Mouse (Mus musculus) liver, embryonic 14.5 days (tissue): ENCODE measurements around the gene Nrarp. TPM values are rescaled to one million over a fixed set of nuclear protein-coding genes. Genes with fewer than 3 reads are reported as not detected.

Experiments used
- ATAC-seq: fragments of 200-750 bp; cut with Nextera tagmentation; 2 replicates; pipeline ENCODE4 v1.8.0; 2017; ENCODE audit warnings: moderate number of reproducible peaks, mild to moderate bottlenecking, moderate library complexity; ENCODE audit not compliant: insufficient read depth
- DNase-seq, 3 experiments: peaks; one replicate each; pipeline ENCODE4 v3.0.0-alpha.2; 2012 to 2013; ENCODE audit warnings: low read depth in 3 of 3, low spot score in 3 of 3
- H3K27ac ChIP-seq: fragments of 300-500 bp; sonication (generic); 2 replicates; pipeline ENCODE4 v1.5.1; 2014; ENCODE audit warnings: moderate library complexity, mild to moderate bottlenecking, control low read depth, inconsistent platforms
- H3K27me3 ChIP-seq: fragments of 300-500 bp; sonication (generic); 2 replicates; pipeline ENCODE4 v1.6.1; 2014; ENCODE audit warnings: mild to moderate bottlenecking, low read length, moderate library complexity; ENCODE audit not compliant: control insufficient read depth, insufficient read depth
- H3K36me3 ChIP-seq: fragments of 300-500 bp; sonication (generic); replicated peaks from 2 replicates; pipeline ENCODE4 v1.6.1; 2014; ENCODE audit warnings: low read depth; ENCODE audit not compliant: control insufficient read depth, insufficient read depth
- H3K4me1 ChIP-seq, 2 experiments: fragments of 200-500 bp in 1 of 2; fragments of 300-500 bp in 1 of 2; sonication (generic) in 1 of 2; replicated peaks; 2 replicates each; pipeline ENCODE4 v1.6.1; 2012 to 2014; ENCODE audit warnings: antibody characterized with exemption in 1 of 2, inconsistent platforms in 1 of 2, low read length in 1 of 2; ENCODE audit not compliant: control insufficient read depth in 2 of 2, insufficient read depth in 2 of 2
- H3K4me2 ChIP-seq: fragments of 300-500 bp; sonication (generic); 2 replicates; pipeline ENCODE4 v1.6.1; 2014; ENCODE audit warnings: low read depth, mild to moderate bottlenecking, control low read depth, moderate library complexity
- H3K4me3 ChIP-seq, 2 experiments: fragments of 200-500 bp in 1 of 2; fragments of 300-500 bp in 1 of 2; sonication (generic) in 1 of 2; 2 replicates each; pipeline ENCODE4 v1.5.1; 2012 to 2014; ENCODE audit warnings: low read depth in 2 of 2, low read length in 2 of 2, mild to moderate bottlenecking in 2 of 2, control low read depth in 1 of 2, inconsistent platforms in 1 of 2, moderate library complexity in 1 of 2; ENCODE audit not compliant: insufficient read depth in 1 of 2
- H3K9ac ChIP-seq: fragments of 300-500 bp; sonication (generic); replicated peaks from 2 replicates; pipeline ENCODE4 v1.6.1; 2014; ENCODE audit warnings: mild to moderate bottlenecking, control low read depth, moderate library complexity
- H3K9me3 ChIP-seq: fragments of 300-500 bp; sonication (generic); 2 replicates; pipeline ENCODE4 v1.6.1; 2016; ENCODE audit warnings: low read length, mixed read lengths; ENCODE audit not compliant: control insufficient read depth
- CTCF ChIP-seq: IDR thresholded peaks from 2 replicates; pipeline ENCODE4 v1.5.1; 2016; ENCODE audit warnings: antibody characterized with exemption, low read depth, control low read depth
- EP300 ChIP-seq: IDR thresholded peaks from 2 replicates; pipeline ENCODE4 v1.6.1; 2016; ENCODE audit warnings: antibody characterized with exemption, low read depth
- WGBS: fragments of 180-500 bp; shearing (Covaris S2); extraction: QIAGEN DNeasy Blood & Tissue Kit; methylation state at CpG from one replicate; pipeline ENCODE4 v1.1.7; 2014; ENCODE audit not compliant: insufficient replicate concordance; 5-methylcytosine and 5-hydroxymethylcytosine counted together
- polyA plus RNA-seq, 2 experiments: library from polyadenylated mRNA; depleted of rRNA in 1 of 2; stranded (reverse) in 1 of 2; unstranded in 1 of 2; fragments of >200 nt; fragmentation: Nextera tagmentation in 1 of 2; extraction: Ambion mirVana in 1 of 2; gene quantifications; 2 replicates each; pipeline versions ENCODE4 v1.2.1 to v1.2.3; 2012 to 2014

Gene Nrarp
- polyA plus RNA-seq, 2 experiments = 1.8 to 3.9 TPM

- TF ChIP-seq EP300 = no peak
- no peak for TF ChIP-seq CTCF
- H3K4me3 ChIP-seq = no peak overlapping the region
- H3K9ac ChIP-seq = no peak overlapping the region
- H3K27me3 ChIP-seq = no peaks in the 10 kb centered on the region
- DNase-seq = no peak
- no peak overlapping the region for H3K27ac ChIP-seq
- ATAC-seq = no peak
- H3K4me1 ChIP-seq = peaks cover 5 to 9% of the 10 kb centered on the region in 2 experiments
- no peak overlapping the region for H3K4me2 ChIP-seq
- WGBS = 65% methylated on average over 5 of the region's 5 CpGs
- no peaks in the 10 kb centered on the region for H3K36me3 ChIP-seq
- no peaks in the 10 kb centered on the region for H3K9me3 ChIP-seq
Measured at GRCm38 (mm10) chr2:25229582-25229981, 49.0 kb downstream of the Nrarp start.

- H3K9ac ChIP-seq = no peak overlapping the region
- no peak for DNase-seq
- no peak overlapping the region for H3K27ac ChIP-seq
- TF ChIP-seq EP300 = no peak
- no peak for TF ChIP-seq CTCF
- H3K4me3 ChIP-seq = no peak overlapping the region
- H3K27me3 ChIP-seq = no peaks in the 10 kb centered on the region
- no peak overlapping the region for H3K4me2 ChIP-seq
- no peak for ATAC-seq
- WGBS = 72% methylated on average over 7 of the region's 7 CpGs
- H3K36me3 ChIP-seq = no peaks in the 10 kb centered on the region
- H3K9me3 ChIP-seq = no peaks in the 10 kb centered on the region
- H3K4me1 ChIP-seq = peaks cover 4 to 7% of the 10 kb centered on the region in 2 experiments
Measured at GRCm38 (mm10) chr2:25230581-25230980, 50.0 kb downstream of the Nrarp start.

GRCm38 (mm10) chr2:25231038-25231437, 50.5 kb downstream of the Nrarp start:
- H3K9me3 ChIP-seq = no peaks in the 10 kb centered on the region

More at GRCm38 (mm10) chr2:25231038-25231437, 50.5 kb downstream of the Nrarp start:
- H3K4me1 ChIP-seq = peaks cover 0 to 3% of the 10 kb centered on the region in 2 experiments; a peak in 2 of 4 replicates
- no peak for DNase-seq
- no peaks in the 10 kb centered on the region for H3K27me3 ChIP-seq
- H3K9ac ChIP-seq = no peak overlapping the region
- no peak for ATAC-seq
- no peak overlapping the region for H3K4me3 ChIP-seq
- H3K4me2 ChIP-seq = no peak overlapping the region
- no peaks in the 10 kb centered on the region for H3K36me3 ChIP-seq
- TF ChIP-seq CTCF = no peak
- no peak for TF ChIP-seq EP300
- no peak overlapping the region for H3K27ac ChIP-seq
- WGBS = 65% methylated on average over 12 of the region's 12 CpGs

Other genes starting within 250 kb of the Nrarp start
Only the 30 nearest of the 33 such genes appear.
- 10.0 and 16.4 TPM in 2 replicates for gene Zmynd19, start 231.0 kb upstream of the Nrarp start, polyA plus RNA-seq (2012; rRNA removed)
- gene Zmynd19, start 231.0 kb upstream of the Nrarp start, polyA plus RNA-seq (2014; fragmentation: Nextera tagmentation; extraction: Ambion mirVana) = 10.6 and 12.1 TPM in 2 replicates
- 8.1 and 9.0 TPM in 2 replicates for gene Dph7, start 218.4 kb upstream of the Nrarp start, polyA plus RNA-seq (2012; rRNA removed)
- 8.7 and 9.9 TPM in 2 replicates for gene Dph7, start 218.4 kb upstream of the Nrarp start, polyA plus RNA-seq (2014; fragmentation: Nextera tagmentation; extraction: Ambion mirVana)
- gene Mrpl41, start 205.7 kb upstream of the Nrarp start, polyA plus RNA-seq (2012; rRNA removed) = 31.9 and 48.1 TPM in 2 replicates
- 93.6 and 102 TPM in 2 replicates for gene Mrpl41, start 205.7 kb upstream of the Nrarp start, polyA plus RNA-seq (2014; fragmentation: Nextera tagmentation; extraction: Ambion mirVana)
- 9.4 and 9.6 TPM in 2 replicates for gene Pnpla7, start 204.7 kb upstream of the Nrarp start, polyA plus RNA-seq (2012; rRNA removed)
- gene Pnpla7, start 204.7 kb upstream of the Nrarp start, polyA plus RNA-seq (2014; fragmentation: Nextera tagmentation; extraction: Ambion mirVana) = 11.0 and 11.3 TPM in 2 replicates
- 10.3 and 11.0 TPM in 2 replicates for gene Nsmf, start 126.4 kb upstream of the Nrarp start, polyA plus RNA-seq (2012; rRNA removed)
- gene Nsmf, start 126.4 kb upstream of the Nrarp start, polyA plus RNA-seq (2014; fragmentation: Nextera tagmentation; extraction: Ambion mirVana) = 3.3 and 6.3 TPM in 2 replicates
- 4.9 and 5.3 TPM in 2 replicates for gene Entpd8, start 100.5 kb upstream of the Nrarp start, polyA plus RNA-seq (2012; rRNA removed)
- gene Entpd8, start 100.5 kb upstream of the Nrarp start, polyA plus RNA-seq (2014; fragmentation: Nextera tagmentation; extraction: Ambion mirVana) = 2.3 and 3.6 TPM in 2 replicates
- 0.95 and 1.1 TPM in 2 replicates for gene Noxa1, start 85.6 kb upstream of the Nrarp start, polyA plus RNA-seq (2012; rRNA removed)
- 1.2 and 1.8 TPM in 2 replicates for gene Noxa1, start 85.6 kb upstream of the Nrarp start, polyA plus RNA-seq (2014; fragmentation: Nextera tagmentation; extraction: Ambion mirVana)
- 3.7 and 4.1 TPM in 2 replicates for gene Tor4a, start 16.1 kb downstream of the Nrarp start, polyA plus RNA-seq (2012; rRNA removed)
- 4.9 and 5.7 TPM in 2 replicates for gene Tor4a, start 16.1 kb downstream of the Nrarp start, polyA plus RNA-seq (2014; fragmentation: Nextera tagmentation; extraction: Ambion mirVana)
- gene Nelfb, start 30.7 kb downstream of the Nrarp start, polyA plus RNA-seq (2012; rRNA removed) = 18.7 and 21.3 TPM in 2 replicates
- 23.7 and 27.3 TPM in 2 replicates for gene Nelfb, start 30.7 kb downstream of the Nrarp start, polyA plus RNA-seq (2014; fragmentation: Nextera tagmentation; extraction: Ambion mirVana)
- not detected in 2 replicates for gene Stpg3, start 33.9 kb downstream of the Nrarp start, polyA plus RNA-seq (2012; rRNA removed)
- gene Stpg3, start 33.9 kb downstream of the Nrarp start, polyA plus RNA-seq (2014; fragmentation: Nextera tagmentation; extraction: Ambion mirVana) = not detected in 2 replicates
- gene Fam166a, start 38.0 kb downstream of the Nrarp start, polyA plus RNA-seq (2012; rRNA removed) = 0.04 TPM in 1 of 2 replicates, not detected in the other
- gene Fam166a, start 38.0 kb downstream of the Nrarp start, polyA plus RNA-seq (2014; fragmentation: Nextera tagmentation; extraction: Ambion mirVana) = 0.96 TPM in 1 of 2 replicates, not detected in the other
- gene Tubb4b, start 43.9 kb downstream of the Nrarp start, polyA plus RNA-seq (2012; rRNA removed) = 571 and 676 TPM in 2 replicates
- 561 and 604 TPM in 2 replicates for gene Tubb4b, start 43.9 kb downstream of the Nrarp start, polyA plus RNA-seq (2014; fragmentation: Nextera tagmentation; extraction: Ambion mirVana)
- 0.01 and 0.05 TPM in 2 replicates for gene Slc34a3, start 53.6 kb downstream of the Nrarp start, polyA plus RNA-seq (2012; rRNA removed)
- not detected in 2 replicates for gene Slc34a3, start 53.6 kb downstream of the Nrarp start, polyA plus RNA-seq (2014; fragmentation: Nextera tagmentation; extraction: Ambion mirVana)
- gene Rnf224, start 56.0 kb downstream of the Nrarp start, polyA plus RNA-seq (2012; rRNA removed) = not detected in 2 replicates
- gene Rnf224, start 56.0 kb downstream of the Nrarp start, polyA plus RNA-seq (2014; fragmentation: Nextera tagmentation; extraction: Ambion mirVana) = not detected in 2 replicates
- 0.93 and 1.3 TPM in 2 replicates for gene Rnf208, start 61.5 kb downstream of the Nrarp start, polyA plus RNA-seq (2012; rRNA removed)
- gene Rnf208, start 61.5 kb downstream of the Nrarp start, polyA plus RNA-seq (2014; fragmentation: Nextera tagmentation; extraction: Ambion mirVana) = 0.09 and 0.16 TPM in 2 replicates
- gene Cysrt1, start 61.7 kb downstream of the Nrarp start, polyA plus RNA-seq (2012; rRNA removed) = not detected in 2 replicates
- gene Cysrt1, start 61.7 kb downstream of the Nrarp start, polyA plus RNA-seq (2014; fragmentation: Nextera tagmentation; extraction: Ambion mirVana) = not detected in 2 replicates
- gene AL732309.1, start 66.1 kb downstream of the Nrarp start, polyA plus RNA-seq (2012; rRNA removed) = 5.4 and 5.6 TPM in 2 replicates
- 1.4 and 1.9 TPM in 2 replicates for gene AL732309.1, start 66.1 kb downstream of the Nrarp start, polyA plus RNA-seq (2014; fragmentation: Nextera tagmentation; extraction: Ambion mirVana)
- 8.8 and 12.4 TPM in 2 replicates for gene Tmem203, start 74.7 kb downstream of the Nrarp start, polyA plus RNA-seq (2012; rRNA removed)
- 8.8 and 9.4 TPM in 2 replicates for gene Tmem203, start 74.7 kb downstream of the Nrarp start, polyA plus RNA-seq (2014; fragmentation: Nextera tagmentation; extraction: Ambion mirVana)
- gene Tprn, start 81.9 kb downstream of the Nrarp start, polyA plus RNA-seq (2012; rRNA removed) = 1.6 and 2.6 TPM in 2 replicates
- 2.4 and 3.2 TPM in 2 replicates for gene Tprn, start 81.9 kb downstream of the Nrarp start, polyA plus RNA-seq (2014; fragmentation: Nextera tagmentation; extraction: Ambion mirVana)
- gene Ssna1, start 91.7 kb downstream of the Nrarp start, polyA plus RNA-seq (2012; rRNA removed) = 65.8 and 76.0 TPM in 2 replicates
- 145 and 155 TPM in 2 replicates for gene Ssna1, start 91.7 kb downstream of the Nrarp start, polyA plus RNA-seq (2014; fragmentation: Nextera tagmentation; extraction: Ambion mirVana)
- 20.5 and 23.8 TPM in 2 replicates for gene Anapc2, start 91.7 kb downstream of the Nrarp start, polyA plus RNA-seq (2012; rRNA removed)
- gene Anapc2, start 91.7 kb downstream of the Nrarp start, polyA plus RNA-seq (2014; fragmentation: Nextera tagmentation; extraction: Ambion mirVana) = 30.2 TPM in 2 replicates
- gene Tmem210, start 107.4 kb downstream of the Nrarp start, polyA plus RNA-seq (2012; rRNA removed) = not detected in 2 replicates
- gene Tmem210, start 107.4 kb downstream of the Nrarp start, polyA plus RNA-seq (2014; fragmentation: Nextera tagmentation; extraction: Ambion mirVana) = not detected in 2 replicates
- not detected in 2 replicates for gene Lrrc26, start 109.2 kb downstream of the Nrarp start, polyA plus RNA-seq (2012; rRNA removed)
- not detected in 2 replicates for gene Lrrc26, start 109.2 kb downstream of the Nrarp start, polyA plus RNA-seq (2014; fragmentation: Nextera tagmentation; extraction: Ambion mirVana)
- 0.02 and 0.05 TPM in 2 replicates for gene Grin1, start 138.4 kb downstream of the Nrarp start, polyA plus RNA-seq (2012; rRNA removed)
- gene Grin1, start 138.4 kb downstream of the Nrarp start, polyA plus RNA-seq (2014; fragmentation: Nextera tagmentation; extraction: Ambion mirVana) = 0.06 and 0.14 TPM in 2 replicates
- gene Man1b1, start 151.6 kb downstream of the Nrarp start, polyA plus RNA-seq (2012; rRNA removed) = 5.3 and 6.6 TPM in 2 replicates
- 25.4 and 28.2 TPM in 2 replicates for gene Man1b1, start 151.6 kb downstream of the Nrarp start, polyA plus RNA-seq (2014; fragmentation: Nextera tagmentation; extraction: Ambion mirVana)
- gene Dpp7, start 175.6 kb downstream of the Nrarp start, polyA plus RNA-seq (2012; rRNA removed) = 9.3 and 10.6 TPM in 2 replicates
- 9.4 and 12.8 TPM in 2 replicates for gene Dpp7, start 175.6 kb downstream of the Nrarp start, polyA plus RNA-seq (2014; fragmentation: Nextera tagmentation; extraction: Ambion mirVana)
- gene Uap1l1, start 184.9 kb downstream of the Nrarp start, polyA plus RNA-seq (2012; rRNA removed) = 2.9 and 3.8 TPM in 2 replicates
- gene Uap1l1, start 184.9 kb downstream of the Nrarp start, polyA plus RNA-seq (2014; fragmentation: Nextera tagmentation; extraction: Ambion mirVana) = 9.3 and 14.1 TPM in 2 replicates
- 20.1 and 21.5 TPM in 2 replicates for gene Sapcd2, start 191.6 kb downstream of the Nrarp start, polyA plus RNA-seq (2012; rRNA removed)
- 17.9 and 20.5 TPM in 2 replicates for gene Sapcd2, start 191.6 kb downstream of the Nrarp start, polyA plus RNA-seq (2014; fragmentation: Nextera tagmentation; extraction: Ambion mirVana)
- gene Entpd2, start 215.1 kb downstream of the Nrarp start, polyA plus RNA-seq (2012; rRNA removed) = 0.18 and 0.30 TPM in 2 replicates
- 0.23 TPM in 1 of 2 replicates, not detected in the other for gene Entpd2, start 215.1 kb downstream of the Nrarp start, polyA plus RNA-seq (2014; fragmentation: Nextera tagmentation; extraction: Ambion mirVana)
- 3.4 and 3.9 TPM in 2 replicates for gene Npdc1, start 218.6 kb downstream of the Nrarp start, polyA plus RNA-seq (2012; rRNA removed)
- gene Npdc1, start 218.6 kb downstream of the Nrarp start, polyA plus RNA-seq (2014; fragmentation: Nextera tagmentation; extraction: Ambion mirVana) = 2.4 and 2.7 TPM in 2 replicates